Mouse (Mus musculus): Measurements from ENCODE around the gene Ust. TPM values are rescaled to one million over a fixed set of nuclear protein-coding genes. Genes with fewer than 3 reads are reported as not detected.

Ust gene
- polyA plus RNA-seq, 1 experiment, result 1.5 TPM

GRCm38 (mm10) chr10:8323304-8323765 lies 195.3 kb downstream of the Ust start:
- H3K4me1 ChIP-seq (ENCODE audit: control insufficient read depth, insufficient read depth, low read length), result no peaks in the 10 kb centered on the region
- WGBS, result 28% methylated on average over 2 of the region's 2 CpGs
- TF ChIP-seq CTCF (conservative IDR thresholded peaks at IDR 0.05; ENCODE audit: insufficient read depth, insufficient read length, low read depth, low read length), result peak; percentile 67
- TF ChIP-seq POLR2A (IDR thresholded peaks at IDR 0.05; ENCODE audit: low read depth, low read length), result no peak
- peak; percentile 29 for DNase-seq
- H3K27ac ChIP-seq (ENCODE audit: insufficient read depth, low read depth, low read length), result no peak overlapping the region
- no peaks in the 10 kb centered on the region for H3K27me3 ChIP-seq (replicated peaks; ENCODE audit: control insufficient read depth, insufficient read depth, low read length)
- H3K36me3 ChIP-seq (ENCODE audit: control insufficient read depth, insufficient read depth, low read length), result no peaks in the 10 kb centered on the region
- H3K4me3 ChIP-seq (ENCODE audit: insufficient read depth, low read depth, low read length), result no peak overlapping the region

- TF ChIP-seq CTCF (conservative IDR thresholded peaks at IDR 0.05; ENCODE audit: insufficient read depth, insufficient read length, low read depth, low read length) (no peak), POLR2A (IDR thresholded peaks at IDR 0.05; ENCODE audit: low read depth, low read length) (no peak)
- no peaks in the 10 kb centered on the region for H3K36me3 ChIP-seq (ENCODE audit: control insufficient read depth, insufficient read depth, low read length)
Observed at GRCm38 (mm10) chr10:8320771-8321170, 197.9 kb downstream of the Ust start.

GRCm38 (mm10) chr10:8309435-8309834 lies 209.2 kb downstream of the Ust start:
- no peak for DNase-seq

More at GRCm38 (mm10) chr10:8320771-8321170, 197.9 kb downstream of the Ust start:
- Histone ChIP-seq H3K27ac (ENCODE audit: insufficient read depth, low read depth, low read length) (no peak overlapping the region), H3K27me3 (replicated peaks; ENCODE audit: control insufficient read depth, insufficient read depth, low read length) (no peaks in the 10 kb centered on the region), H3K4me3 (ENCODE audit: insufficient read depth, low read depth, low read length) (no peak overlapping the region), H3K4me1 (ENCODE audit: control insufficient read depth, insufficient read depth, low read length) (no peaks in the 10 kb centered on the region)
- DNase-seq, result no peak

GRCm38 (mm10) chr10:8304211-8304610 lies 214.4 kb downstream of the Ust start:
- no peaks in the 10 kb centered on the region for H3K27me3 ChIP-seq (replicated peaks; ENCODE audit: control insufficient read depth, insufficient read depth, low read length)
- no peak for TF ChIP-seq POLR2A (IDR thresholded peaks at IDR 0.05; ENCODE audit: low read depth, low read length)
- no peak for TF ChIP-seq CTCF (conservative IDR thresholded peaks at IDR 0.05; ENCODE audit: insufficient read depth, insufficient read length, low read depth, low read length)
- WGBS, result 90% methylated on average over 4 of the region's 4 CpGs

More at GRCm38 (mm10) chr10:8309435-8309834, 209.2 kb downstream of the Ust start:
- H3K27me3 ChIP-seq (replicated peaks; ENCODE audit: control insufficient read depth, insufficient read depth, low read length), result no peaks in the 10 kb centered on the region
- H3K4me3 ChIP-seq (ENCODE audit: insufficient read depth, low read depth, low read length), result no peak overlapping the region
- H3K36me3 ChIP-seq (ENCODE audit: control insufficient read depth, insufficient read depth, low read length), result no peaks in the 10 kb centered on the region
- H3K4me1 ChIP-seq (ENCODE audit: control insufficient read depth, insufficient read depth, low read length), result no peaks in the 10 kb centered on the region
- 41% methylated on average over 6 of the region's 6 CpGs for WGBS
- H3K27ac ChIP-seq (ENCODE audit: insufficient read depth, low read depth, low read length), result no peak overlapping the region
- TF ChIP-seq POLR2A (IDR thresholded peaks at IDR 0.05; ENCODE audit: low read depth, low read length) (no peak), CTCF (conservative IDR thresholded peaks at IDR 0.05; ENCODE audit: insufficient read depth, insufficient read length, low read depth, low read length) (no peak)

GRCm38 (mm10) chr10:8299166-8299565 lies 219.5 kb downstream of the Ust start:
- Histone ChIP-seq H3K27ac (ENCODE audit: insufficient read depth, low read depth, low read length) (no peak overlapping the region), H3K27me3 (replicated peaks; ENCODE audit: control insufficient read depth, insufficient read depth, low read length) (no peaks in the 10 kb centered on the region), H3K36me3 (ENCODE audit: control insufficient read depth, insufficient read depth, low read length) (no peaks in the 10 kb centered on the region), H3K4me1 (ENCODE audit: control insufficient read depth, insufficient read depth, low read length) (no peaks in the 10 kb centered on the region), H3K4me3 (ENCODE audit: insufficient read depth, low read depth, low read length) (no peak overlapping the region)
- WGBS, result 60% methylated on average over 1 of the region's 1 CpGs
- no peak for DNase-seq
- no peak for TF ChIP-seq POLR2A (IDR thresholded peaks at IDR 0.05; ENCODE audit: low read depth, low read length)
- no peak for TF ChIP-seq CTCF (conservative IDR thresholded peaks at IDR 0.05; ENCODE audit: insufficient read depth, insufficient read length, low read depth, low read length)

More at GRCm38 (mm10) chr10:8304211-8304610, 214.4 kb downstream of the Ust start:
- no peak overlapping the region for H3K4me3 ChIP-seq (ENCODE audit: insufficient read depth, low read depth, low read length)
- no peaks in the 10 kb centered on the region for H3K4me1 ChIP-seq (ENCODE audit: control insufficient read depth, insufficient read depth, low read length)
- DNase-seq, result no peak
- H3K27ac ChIP-seq (ENCODE audit: insufficient read depth, low read depth, low read length), result no peak overlapping the region
- H3K36me3 ChIP-seq (ENCODE audit: control insufficient read depth, insufficient read depth, low read length), result no peaks in the 10 kb centered on the region

GRCm38 (mm10) chr10:8297214-8297613 lies 221.4 kb downstream of the Ust start:
- TF ChIP-seq POLR2A (IDR thresholded peaks at IDR 0.05; ENCODE audit: low read depth, low read length), result no peak
- no peak for TF ChIP-seq CTCF (conservative IDR thresholded peaks at IDR 0.05; ENCODE audit: insufficient read depth, insufficient read length, low read depth, low read length)
- no peaks in the 10 kb centered on the region for H3K4me1 ChIP-seq (ENCODE audit: control insufficient read depth, insufficient read depth, low read length)
- no peak overlapping the region for H3K27ac ChIP-seq (ENCODE audit: insufficient read depth, low read depth, low read length)
- no peak overlapping the region for H3K4me3 ChIP-seq (ENCODE audit: insufficient read depth, low read depth, low read length)
- H3K27me3 ChIP-seq (replicated peaks; ENCODE audit: control insufficient read depth, insufficient read depth, low read length), result no peaks in the 10 kb centered on the region
- 65% methylated on average over 2 of the region's 2 CpGs for WGBS
- no peaks in the 10 kb centered on the region for H3K36me3 ChIP-seq (ENCODE audit: control insufficient read depth, insufficient read depth, low read length)
- no peak for DNase-seq

GRCm38 (mm10) chr10:8290661-8291060 lies 228.0 kb downstream of the Ust start:
- Histone ChIP-seq H3K27me3 (replicated peaks; ENCODE audit: control insufficient read depth, insufficient read depth, low read length) (no peaks in the 10 kb centered on the region), H3K36me3 (ENCODE audit: control insufficient read depth, insufficient read depth, low read length) (no peaks in the 10 kb centered on the region), H3K4me1 (ENCODE audit: control insufficient read depth, insufficient read depth, low read length) (no peaks in the 10 kb centered on the region), H3K27ac (ENCODE audit: insufficient read depth, low read depth, low read length) (no peak overlapping the region), H3K4me3 (ENCODE audit: insufficient read depth, low read depth, low read length) (no peak overlapping the region)
- TF ChIP-seq CTCF (conservative IDR thresholded peaks at IDR 0.05; ENCODE audit: insufficient read depth, insufficient read length, low read depth, low read length) (no peak), POLR2A (IDR thresholded peaks at IDR 0.05; ENCODE audit: low read depth, low read length) (no peak)
- peak; percentile 14 for DNase-seq
- 56% methylated on average over 5 of the region's 5 CpGs for WGBS
